Mouse (Mus musculus) ES-E14 (cell line): ENCODE measurements around the gene Prkag2. TPM values are rescaled to one million over a fixed set of nuclear protein-coding genes. Genes with fewer than 3 reads are reported as not detected.

Experiments
- DNase-seq: peaks from one replicate; pipeline ENCODE4 v3.0.0-alpha.2; 2013; ENCODE audit warnings: low read depth, low spot score
- H3K27ac ChIP-seq: 2 replicates; pipeline ENCODE4 v1.5.1; 2012; ENCODE audit warnings: low read depth, mild to moderate bottlenecking, low read length, moderate library complexity, mixed read lengths; ENCODE audit not compliant: poor library complexity, insufficient read depth, severe bottlenecking
- H3K36me3 ChIP-seq: 2 replicates; pipeline ENCODE4 v1.6.1; 2012; ENCODE audit warnings: mild to moderate bottlenecking, low read length, moderate library complexity, mixed read lengths; ENCODE audit not compliant: control insufficient read depth, poor library complexity, insufficient read depth, severe bottlenecking
- H3K4me1 ChIP-seq, 2 experiments: fragments of 150-350 bp in 1 of 2; sonication (generic) in 1 of 2; 2 replicates each; pipeline ENCODE4 v1.6.1; 2012; ENCODE audit warnings: low read length in 2 of 2, mild to moderate bottlenecking in 1 of 2, mixed read lengths in 1 of 2; ENCODE audit not compliant: control insufficient read depth in 2 of 2, insufficient read depth in 2 of 2, poor library complexity in 1 of 2
- H3K4me3 ChIP-seq, 2 experiments: fragments of 150-350 bp in 1 of 2; sonication (generic) in 1 of 2; 2 replicates each; pipeline ENCODE4 v1.5.1; 2012; ENCODE audit warnings: low read length in 2 of 2, low read depth in 1 of 2, mild to moderate bottlenecking in 1 of 2, mixed read lengths in 1 of 2; ENCODE audit not compliant: insufficient read depth in 1 of 2, poor library complexity in 1 of 2, severe bottlenecking in 1 of 2
- H3K9ac ChIP-seq: 2 replicates; pipeline ENCODE4 v1.6.1; 2012; ENCODE audit warnings: low read depth, mild to moderate bottlenecking, low read length, mixed read lengths; ENCODE audit not compliant: poor library complexity, insufficient read depth, severe bottlenecking
- H3K9me3 ChIP-seq: fragments of 150-350 bp; sonication (generic); 2 replicates; pipeline ENCODE4 v1.6.1; 2012; ENCODE audit warnings: low read depth, mild to moderate bottlenecking, low read length; ENCODE audit not compliant: control insufficient read depth, insufficient read depth
- CHD2 ChIP-seq: IDR thresholded peaks from 2 replicates; pipeline ENCODE4 v1.6.1; 2014; ENCODE audit warnings: mild to moderate bottlenecking, low read depth, low read length, inconsistent platforms
- HCFC1 ChIP-seq: IDR thresholded peaks from 2 replicates; pipeline ENCODE4 v1.6.1; 2012; ENCODE audit warnings: low read length, inconsistent platforms, borderline replicate concordance; ENCODE audit not compliant: insufficient read depth
- MAFK ChIP-seq: IDR thresholded peaks from 2 replicates; pipeline ENCODE4 v1.6.1; 2014; ENCODE audit warnings: mild to moderate bottlenecking, low read depth, low read length, inconsistent platforms; ENCODE audit not compliant: insufficient read depth
- ZC3H11A ChIP-seq: IDR thresholded peaks from 2 replicates; pipeline ENCODE4 v1.6.1; 2012; ENCODE audit warnings: low read depth, mild to moderate bottlenecking, inconsistent platforms, low read length, borderline replicate concordance
- ZNF384 ChIP-seq: IDR thresholded peaks from 2 replicates; pipeline ENCODE4 v1.6.1; 2012; ENCODE audit warnings: low read depth, low read length, inconsistent platforms
- in situ Hi-C, 2 experiments: fragments of 600-800 bp; cut with MboI; formaldehyde crosslinking; loops; one replicate each; pipeline ENCODE4 v1.15.1; 2025; ENCODE audit warnings: low sequenced_read_pairs in 2 of 2, inconsistent platforms in 1 of 2; ENCODE audit not compliant: unreplicated experiment in 2 of 2
- total RNA-seq: library from RNA; depleted of rRNA; stranded (reverse); fragments of 300-350 nt; gene quantifications from 2 replicates; pipeline ENCODE4 v1.2.3, GENCODE M21; 2012

Gene Prkag2
- total RNA-seq, 1 experiment = 10.5 TPM

GRCm38 (mm10) chr5:24931578-24932185 lies 168.8 kb downstream of the Prkag2 start:
- no peak overlapping the region for H3K9ac ChIP-seq
- no peak overlapping the region for H3K4me3 ChIP-seq
- in situ Hi-C loops = no loop called here
- DNase-seq = no peak
- TF ChIP-seq ZNF384 = no peak
- TF ChIP-seq HCFC1 = no peak
- TF ChIP-seq CHD2 = no peak
- TF ChIP-seq ZC3H11A = no peak
- TF ChIP-seq MAFK = no peak
- no peaks in the 10 kb centered on the region for H3K9me3 ChIP-seq
- peaks cover 0 to 4% of the 10 kb centered on the region in 2 experiments; a peak in 1 of 4 replicates for H3K4me1 ChIP-seq
- no peak overlapping the region for H3K27ac ChIP-seq
- H3K36me3 ChIP-seq = no peaks in the 10 kb centered on the region

- H3K27ac ChIP-seq = no peak overlapping the region
- no peak overlapping the region for H3K9ac ChIP-seq
- TF ChIP-seq ZNF384 (no peak), CHD2 (no peak), MAFK (no peak), ZC3H11A (no peak), HCFC1 (no peak)
- H3K4me1 ChIP-seq = peaks cover 0 to 4% of the 10 kb centered on the region in 2 experiments; a peak in 1 of 4 replicates
- no peak for DNase-seq
- no peak overlapping the region for H3K4me3 ChIP-seq
- H3K9me3 ChIP-seq = no peaks in the 10 kb centered on the region
- in situ Hi-C loops = no loop called here
- H3K36me3 ChIP-seq = no peaks in the 10 kb centered on the region
Observed at GRCm38 (mm10) chr5:24930831-24931577, 169.4 kb downstream of the Prkag2 start.

- no peaks in the 10 kb centered on the region for H3K36me3 ChIP-seq
- DNase-seq = no peak
- in situ Hi-C loops = no loop called here
- H3K9ac ChIP-seq = no peak overlapping the region
- H3K27ac ChIP-seq = no peak overlapping the region
- no peak for TF ChIP-seq ZNF384
- no peak for TF ChIP-seq ZC3H11A
- no peak for TF ChIP-seq HCFC1
- no peak for TF ChIP-seq CHD2
- TF ChIP-seq MAFK = no peak
- peaks cover 0 to 4% of the 10 kb centered on the region in 2 experiments; a peak in 1 of 4 replicates for H3K4me1 ChIP-seq
- H3K9me3 ChIP-seq = no peaks in the 10 kb centered on the region
- H3K4me3 ChIP-seq = no peak overlapping the region
Observed at GRCm38 (mm10) chr5:24928816-24929215, 171.6 kb downstream of the Prkag2 start.

GRCm38 (mm10) chr5:24927706-24928105 lies 172.7 kb downstream of the Prkag2 start:
- Histone ChIP-seq H3K9ac (no peak overlapping the region), H3K36me3 (no peaks in the 10 kb centered on the region), H3K4me1 (peaks cover 0 to 4% of the 10 kb centered on the region in 2 experiments; a peak in 1 of 4 replicates), H3K4me3 (no peak overlapping the region), H3K27ac (no peak overlapping the region), H3K9me3 (no peaks in the 10 kb centered on the region)
- in situ Hi-C loops = no loop called here
- no peak for TF ChIP-seq MAFK
- no peak for TF ChIP-seq ZC3H11A
- TF ChIP-seq CHD2 = no peak
- TF ChIP-seq HCFC1 = no peak
- no peak for TF ChIP-seq ZNF384
- DNase-seq = no peak
